Mouse (Mus musculus) myocyte (in vitro differentiated cells): Measurements from ENCODE around the gene 4930590J08Rik. TPM values are rescaled to one million over a fixed set of nuclear protein-coding genes. Genes with fewer than 3 reads are reported as not detected.

Experiments
- H3K27me3 ChIP-seq: one replicate; pipeline ENCODE4 v1.6.1; 2011; ENCODE audit not compliant: control insufficient read depth, insufficient read depth, insufficient read length
- H3K36me3 ChIP-seq: one replicate; pipeline ENCODE4 v1.6.1; 2011; ENCODE audit not compliant: control insufficient read depth, insufficient read depth
- H3K4me2 ChIP-seq: one replicate; pipeline ENCODE4 v1.6.1; 2011; ENCODE audit warnings: low read depth, control low read depth
- H3K4me3 ChIP-seq: one replicate; pipeline ENCODE4 v1.5.1; 2011; ENCODE audit warnings: mild to moderate bottlenecking, control low read depth, moderate library complexity
- H3K79me2 ChIP-seq: one replicate; pipeline ENCODE4 v1.6.1; 2011; ENCODE audit not compliant: control insufficient read depth, insufficient read depth
- H3ac ChIP-seq: one replicate; pipeline ENCODE4 v1.6.1; 2011; ENCODE audit not compliant: control insufficient read depth, insufficient read length
- CEBPB ChIP-seq: IDR thresholded peaks from 2 replicates; pipeline ENCODE4 v1.6.1; 2011; ENCODE audit warnings: mild to moderate bottlenecking, moderate library complexity; ENCODE audit not compliant: poor library complexity, insufficient read depth, severe bottlenecking
- E2F4 ChIP-seq: IDR thresholded peaks from one replicate; pipeline ENCODE4 v1.6.1; 2011; ENCODE audit warnings: mild to moderate bottlenecking, control low read depth, moderate library complexity; ENCODE audit not compliant: insufficient read depth
- MAX ChIP-seq: IDR thresholded peaks from one replicate; pipeline ENCODE4 v1.6.1; 2011; ENCODE audit warnings: low read depth, mild to moderate bottlenecking, control low read depth
- MYOD1 ChIP-seq, 3 experiments: IDR thresholded peaks; one replicate each; pipeline ENCODE4 v1.6.1; 2011; ENCODE audit warnings: control low read depth in 2 of 3, low read depth in 2 of 3, mild to moderate bottlenecking in 2 of 3, moderate library complexity in 1 of 3; ENCODE audit not compliant: insufficient read length in 2 of 3, control insufficient read depth in 1 of 3
- MYOG ChIP-seq, 3 experiments: IDR thresholded peaks; one replicate each; pipeline ENCODE4 v1.6.1; 2011; ENCODE audit warnings: control low read depth in 2 of 3, low read depth in 2 of 3, mild to moderate bottlenecking in 2 of 3; ENCODE audit not compliant: insufficient read length in 2 of 3, control insufficient read depth in 1 of 3, insufficient read depth in 1 of 3
- POLR2A ChIP-seq: IDR thresholded peaks from one replicate; pipeline ENCODE4 v1.6.1; 2011; ENCODE audit warnings: low read depth, mild to moderate bottlenecking, control low read depth, moderate library complexity; ENCODE audit not compliant: insufficient read length
- POLR2AphosphoS2 ChIP-seq: IDR thresholded peaks from one replicate; pipeline ENCODE4 v1.6.1; 2011; ENCODE audit warnings: low read depth, control low read depth; ENCODE audit not compliant: insufficient read length
- REST ChIP-seq: IDR thresholded peaks from one replicate; pipeline ENCODE4 v1.6.1; 2011; ENCODE audit warnings: mild to moderate bottlenecking, control low read depth, moderate library complexity; ENCODE audit not compliant: insufficient read depth, insufficient read length
- SRF ChIP-seq: IDR thresholded peaks from one replicate; pipeline ENCODE4 v1.6.1; 2011; ENCODE audit warnings: low read depth; ENCODE audit not compliant: control insufficient read depth, insufficient read length
- TCF12 ChIP-seq: IDR thresholded peaks from one replicate; pipeline ENCODE4 v1.6.1; 2011; ENCODE audit warnings: mild to moderate bottlenecking, control low read depth; ENCODE audit not compliant: poor library complexity, insufficient read depth, severe bottlenecking
- TCF3 ChIP-seq: IDR thresholded peaks from one replicate; pipeline ENCODE4 v1.6.1; 2011; ENCODE audit warnings: low read depth, control low read depth; ENCODE audit not compliant: insufficient read length
- USF1 ChIP-seq: IDR thresholded peaks from one replicate; pipeline ENCODE4 v1.6.1; 2011; ENCODE audit warnings: low read depth, mild to moderate bottlenecking, control low read depth, moderate library complexity
- polyA plus RNA-seq: library from polyadenylated mRNA; unstranded; fragments of >200 nt; fragmentation: generic; extraction: Trizol; gene quantifications from one replicate; pipeline ENCODE4 v1.2.1, GENCODE M21; 2012; ENCODE audit warnings: missing spikeins

The 4930590J08Rik gene
- polyA plus RNA-seq, 1 experiment: 0.32 TPM

GRCm38 (mm10) chr6:91890615-91891014 lies 12.0 kb upstream of the 4930590J08Rik start:
- H3K36me3 ChIP-seq: peaks cover 61% of the 10 kb centered on the region
- no peak overlapping the region for H3ac ChIP-seq
- H3K79me2 ChIP-seq: no peaks in the 10 kb centered on the region
- no peaks in the 10 kb centered on the region for H3K27me3 ChIP-seq
- no peak overlapping the region for H3K4me2 ChIP-seq
- H3K4me3 ChIP-seq: no peak overlapping the region
- no peak for TF ChIP-seq E2F4
- no peak for TF ChIP-seq POLR2A
- no peak for TF ChIP-seq POLR2AphosphoS2
- no peak for TF ChIP-seq MYOD1 (IDR thresholded peaks at IDR 0.05; ENCODE audit: control insufficient read depth in 1 of 3, insufficient read length in 2 of 3, low read depth in 2 of 3)
- TF ChIP-seq SRF: no peak

- TF ChIP-seq USF1 (no peak), POLR2AphosphoS2 (no peak), TCF3 (no peak), REST (no peak), TCF12 (no peak), POLR2A (no peak)
- Histone ChIP-seq H3ac (no peak overlapping the region), H3K4me2 (no peak overlapping the region), H3K36me3 (peaks cover 57% of the 10 kb centered on the region), H3K4me3 (no peak overlapping the region), H3K27me3 (no peaks in the 10 kb centered on the region), H3K79me2 (no peaks in the 10 kb centered on the region)
These were observed 10.8 kb upstream of the 4930590J08Rik start for GRCm38 (mm10) chr6:91891776-91892175.

- no peaks in the 10 kb centered on the region for H3K79me2 ChIP-seq
- peaks cover 61% of the 10 kb centered on the region for H3K36me3 ChIP-seq
These were observed 5.8 kb upstream of the 4930590J08Rik start for GRCm38 (mm10) chr6:91896783-91897182.

GRCm38 (mm10) chr6:91901505-91901904 lies 1.1 kb upstream of the 4930590J08Rik start:
- Histone ChIP-seq H3K4me2 (no peak overlapping the region), H3ac (no peak overlapping the region), H3K4me3 (no peak overlapping the region), H3K27me3 (no peaks in the 10 kb centered on the region), H3K36me3 (peaks cover 45% of the 10 kb centered on the region), H3K79me2 (no peaks in the 10 kb centered on the region)
- TF ChIP-seq MYOG (IDR thresholded peaks at IDR 0.05; ENCODE audit: control insufficient read depth in 1 of 3, insufficient read depth in 1 of 3, insufficient read length in 2 of 3, low read depth in 2 of 3) (no peak), POLR2A (no peak), REST (no peak), POLR2AphosphoS2 (no peak), USF1 (no peak), TCF12 (no peak), CEBPB (no peak), MAX (no peak), TCF3 (no peak), MYOD1 (IDR thresholded peaks at IDR 0.05; ENCODE audit: control insufficient read depth in 1 of 3, insufficient read length in 2 of 3, low read depth in 2 of 3) (no peak)

More at GRCm38 (mm10) chr6:91896783-91897182, 5.8 kb upstream of the 4930590J08Rik start:
- H3K4me3 ChIP-seq: no peak overlapping the region
- H3ac ChIP-seq: no peak overlapping the region
- TF ChIP-seq MYOG (IDR thresholded peaks at IDR 0.05; ENCODE audit: control insufficient read depth in 1 of 3, insufficient read depth in 1 of 3, insufficient read length in 2 of 3, low read depth in 2 of 3) (no peak), TCF3 (no peak), TCF12 (no peak), POLR2AphosphoS2 (no peak)
- H3K27me3 ChIP-seq: no peaks in the 10 kb centered on the region
- H3K4me2 ChIP-seq: no peak overlapping the region

- Histone ChIP-seq H3ac (no peak overlapping the region), H3K4me3 (no peak overlapping the region), H3K79me2 (no peaks in the 10 kb centered on the region), H3K27me3 (peaks cover 16% of the 10 kb centered on the region), H3K4me2 (no peak overlapping the region), H3K36me3 (no peaks in the 10 kb centered on the region)
- TF ChIP-seq SRF (no peak), CEBPB (no peak), REST (no peak), TCF12 (no peak), MYOD1 (IDR thresholded peaks at IDR 0.05; ENCODE audit: control insufficient read depth in 1 of 3, insufficient read length in 2 of 3, low read depth in 2 of 3) (no peak), E2F4 (no peak), TCF3 (no peak), POLR2A (no peak), MYOG (IDR thresholded peaks at IDR 0.05; ENCODE audit: control insufficient read depth in 1 of 3, insufficient read depth in 1 of 3, insufficient read length in 2 of 3, low read depth in 2 of 3) (no peak), USF1 (no peak), POLR2AphosphoS2 (no peak), MAX (no peak)
These were observed 11.4 kb downstream of the 4930590J08Rik start for GRCm38 (mm10) chr6:91914011-91914410.
